21 mouse cellular contexts compared by ENCODE assay signal in genomic region chr10:122994402-122995107, GRCm38 (mm10).
DNase-seq lines count a peak whose midpoint lies in the region; ATAC-seq and TF ChIP-seq lines count a peak whose summit lies in the region.
"Had no signal": no experiment of that assay in that cellular context is flagged by ENCODE, and none has a peak within 500 bp of the region (broad histone marks: within the 10 kb centered on the region; RNA-seq: fewer than 3 reads in every experiment).

No protein-coding gene starts in this region.

- TF ChIP-seq POLR2A in kidney, adult 2 months (IDR thresholded peaks at IDR 0.05; ENCODE audit: low read depth, low read length) = no peak
- TF ChIP-seq POLR2A in lung, adult 2 months (IDR thresholded peaks at IDR 0.05; ENCODE audit: borderline replicate concordance, extremely low read depth, low read depth, low read length) = no peak

- ATAC-seq in lung, postnatal 0 days = no peak
- peak; percentile 83 for ATAC-seq in kidney, postnatal 0 days (replicated peaks; ENCODE audit: low FRiP score, low read depth)
- ATAC-seq: forebrain, embryonic 14.5 days had no signal

- no peak for TF ChIP-seq EP300 in lung, postnatal 0 days (IDR thresholded peaks at IDR 0.05)

- H3K27ac ChIP-seq in kidney, adult 2 months (ENCODE audit: insufficient read depth, low read depth, low read length) = no peak overlapping the region
- H3K27ac ChIP-seq in lung, postnatal 0 days (ENCODE audit: low read length) = no peak overlapping the region
- peak overlapping the region; percentile 66; the same call in 1 of the 2 replicates for H3K27ac ChIP-seq in kidney, postnatal 0 days
- H3K27ac ChIP-seq: embryonic facial prominence, embryonic 15.5 days; forebrain, embryonic 10.5 days; heart, embryonic 10.5 days; hindbrain, embryonic 13.5 days had no signal

- H3K27me3 ChIP-seq in kidney, adult 2 months (replicated peaks; ENCODE audit: control insufficient read depth, insufficient read depth, low read length) = no peaks in the 10 kb centered on the region
- no peaks in the 10 kb centered on the region for H3K27me3 ChIP-seq in lung, postnatal 0 days (replicated peaks; ENCODE audit: insufficient read depth, low read length)
- H3K27me3 ChIP-seq in kidney, postnatal 0 days (ENCODE audit: insufficient read depth, low read length) = no peaks in the 10 kb centered on the region
- H3K27me3 ChIP-seq: CH12.LX; embryonic facial prominence, embryonic 15.5 days; hindbrain, embryonic 13.5 days had no signal

- no peak overlapping the region for H3K4me2 ChIP-seq in lung, postnatal 0 days (replicated peaks; ENCODE audit: low read depth, low read length)
- H3K4me2 ChIP-seq in kidney, postnatal 0 days (ENCODE audit: low read length) = no peak overlapping the region
- H3K4me2 ChIP-seq: embryonic facial prominence, embryonic 15.5 days; hindbrain, embryonic 13.5 days had no signal

- peaks cover 11% of the 10 kb centered on the region for H3K36me3 ChIP-seq in kidney, adult 2 months (ENCODE audit: control insufficient read depth, insufficient read depth, low read length)
- H3K36me3 ChIP-seq in lung, postnatal 0 days (ENCODE audit: insufficient read depth, low read length) = peaks cover 38% of the 10 kb centered on the region; the same call in 1 of the 2 replicates
- H3K36me3 ChIP-seq in kidney, postnatal 0 days (ENCODE audit: insufficient read depth, low read length) = peaks cover 27% of the 10 kb centered on the region

- H3K9ac ChIP-seq in lung, postnatal 0 days (replicated peaks; ENCODE audit: low read depth) = no peak overlapping the region
- no peak overlapping the region for H3K9ac ChIP-seq in kidney, postnatal 0 days (ENCODE audit: low read depth, low read length)
- H3K9ac ChIP-seq: embryonic facial prominence, embryonic 15.5 days; hindbrain, embryonic 13.5 days had no signal

- no peaks in the 10 kb centered on the region for H3K4me1 ChIP-seq in kidney, adult 2 months (ENCODE audit: control insufficient read depth, insufficient read depth, low read length)
- H3K4me1 ChIP-seq in lung, postnatal 0 days (ENCODE audit: insufficient read depth, low read depth, low read length) = no peaks in the 10 kb centered on the region
- H3K4me1 ChIP-seq in lung, adult 2 months (ENCODE audit: control insufficient read depth, insufficient read depth, low read length) = peaks cover 8% of the 10 kb centered on the region
- 0 out of 2 replicates have a peak, but pooled peaks cover 2% of the 10 kb centered on the region for H3K4me1 ChIP-seq in kidney, postnatal 0 days (replicated peaks; ENCODE audit: insufficient read depth, low read length)
- H3K4me1 ChIP-seq: hindbrain, embryonic 13.5 days had no signal

- 50% methylated on average over 17 of the region's 17 CpGs for WGBS in kidney, adult 2 months
- 78% methylated on average over 17 of the region's 17 CpGs for WGBS in lung, postnatal 0 days
- WGBS in lung, adult 2 months = 81% methylated on average over 17 of the region's 17 CpGs
- WGBS in kidney, postnatal 0 days = 50% methylated on average over 17 of the region's 17 CpGs

- H3K9me3 ChIP-seq in lung, postnatal 0 days (ENCODE audit: low read length) = no peaks in the 10 kb centered on the region
- H3K9me3 ChIP-seq in kidney, postnatal 0 days (replicated peaks; ENCODE audit: low read length) = no peaks in the 10 kb centered on the region
- H3K9me3 ChIP-seq: embryonic facial prominence, embryonic 15.5 days; forebrain, embryonic 10.5 days; heart, embryonic 10.5 days; hindbrain, embryonic 13.5 days had no signal

- H3K4me3 ChIP-seq in kidney, adult 2 months (ENCODE audit: insufficient read depth, low read depth, low read length) = no peak overlapping the region
- H3K4me3 ChIP-seq in lung, postnatal 0 days (ENCODE audit: low read depth, low read length) = no peak overlapping the region
- H3K4me3 ChIP-seq in lung, adult 2 months (replicated peaks; ENCODE audit: extremely low read depth, low read depth, low read length) = no peak overlapping the region
- no peak overlapping the region for H3K4me3 ChIP-seq in kidney, postnatal 0 days (replicated peaks; ENCODE audit: low read depth, low read length)
- H3K4me3 ChIP-seq: embryonic facial prominence, embryonic 15.5 days; erythroblast, embryonic 14.5 days; forebrain, embryonic 10.5 days; heart, embryonic 10.5 days; hindbrain, embryonic 13.5 days had no signal

- DNase-seq in kidney, adult 2 months = peak; percentile 31
- DNase-seq in kidney, adult 11 months = no peak
- no peak for DNase-seq in lung, postnatal 0 days (ENCODE audit: low spot score)
- DNase-seq in lung, adult 2 months = no peak
- DNase-seq in kidney, postnatal 0 days (ENCODE audit: low spot score) = peak; percentile 68
- peak; percentile 25 to 44 for DNase-seq in kidney, postnatal 25 days
- no peak for DNase-seq in thymus, postnatal 36 days
- DNase-seq: adrenal gland, adult 2 months; adrenal gland, postnatal 25 days; cerebellum, adult 2 months; cerebellum, postnatal 10 days; gastrocnemius, postnatal 36 days; heart, adult 18-20 months; heart, postnatal 10 days had no signal

- no peak for TF ChIP-seq CTCF in kidney, adult 2 months (conservative IDR thresholded peaks at IDR 0.05; ENCODE audit: insufficient read depth, insufficient read length, low read depth, low read length)
- 0 out of 2 replicates have a peak, but pooled peaks have one; percentile 2 for TF ChIP-seq CTCF in lung, postnatal 0 days (IDR thresholded peaks at IDR 0.05)
- no peak for TF ChIP-seq CTCF in lung, adult 2 months (IDR thresholded peaks at IDR 0.05; ENCODE audit: insufficient read depth, low read length)
- TF ChIP-seq CTCF in kidney, postnatal 0 days (IDR thresholded peaks at IDR 0.05; ENCODE audit: low read depth) = peak; percentile 4; the same call in 1 of the 2 replicates

Comparison
In these comparisons a context has a peak if more than half of its experiments do, and no peak if none do; other contexts are left out.
1. DNase-seq: peak in kidney, adult 2 months (single experiment), kidney, postnatal 0 days (single experiment) and kidney, postnatal 25 days (2 of 2); none in kidney, adult 11 months (single experiment), lung, postnatal 0 days (single experiment), lung, adult 2 months (single experiment) and thymus, postnatal 36 days (0 of 2).
2. CTCF ChIP-seq: peak in lung, postnatal 0 days (single experiment) and kidney, postnatal 0 days (single experiment); none in kidney, adult 2 months (single experiment) and lung, adult 2 months (single experiment).